Mouse (Mus musculus): Measurements from ENCODE around the gene Arhgef6. TPM values are rescaled to one million over a fixed set of nuclear protein-coding genes. Genes with fewer than 3 reads are reported as not detected.

Arhgef6 gene
- total and polyA plus RNA-seq, 3 experiments = 1.1 to 3.3 TPM; not detected in 1

- no peaks in the 10 kb centered on the region for H3K79me2 ChIP-seq (ENCODE audit: control insufficient read depth, insufficient read depth, low read length, poor library complexity)
- H3K4me3 ChIP-seq (ENCODE audit: control insufficient read depth in 1 of 2, insufficient read depth in 1 of 2, low read depth in 2 of 2, low read length in 2 of 2) = no peak overlapping the region
- H3K4me1 ChIP-seq (ENCODE audit: control insufficient read depth in 1 of 2, insufficient read depth in 2 of 2, low read length in 2 of 2) = no peaks in the 10 kb centered on the region
- TF ChIP-seq GABPA (IDR thresholded peaks at IDR 0.05; ENCODE audit: low read depth, low read length) (no peak), MAFK (IDR thresholded peaks at IDR 0.05; ENCODE audit: borderline replicate concordance, low read depth, low read length) (no peak), ZNF384 (IDR thresholded peaks at IDR 0.05; ENCODE audit: low read depth, low read length) (no peak), CHD1 (IDR thresholded peaks at IDR 0.05; ENCODE audit: low read depth, low read length) (no peak), POLR2A (IDR thresholded peaks at IDR 0.05; ENCODE audit: control insufficient read depth in 1 of 2, insufficient read depth in 1 of 2, low read depth in 1 of 2, low read length in 2 of 2, poor library complexity in 1 of 2) (no peak), KAT2A (conservative IDR thresholded peaks at IDR 0.05; ENCODE audit: low read depth, low read length) (no peak)
- DNase-seq (ENCODE audit: low read depth, low spot score) = no peak
- no peaks in the 10 kb centered on the region for H3K36me3 ChIP-seq (ENCODE audit: control insufficient read depth in 1 of 2, insufficient read depth in 2 of 2, low read length in 2 of 2)
- no peak overlapping the region for H3K27ac ChIP-seq (ENCODE audit: control insufficient read depth, low read depth, low read length)
- H3K27me3 ChIP-seq (ENCODE audit: control insufficient read depth in 1 of 2, insufficient read depth in 2 of 2, low read length in 2 of 2) = no peaks in the 10 kb centered on the region
- no peak overlapping the region for H3K9ac ChIP-seq (ENCODE audit: control insufficient read depth, low read depth, low read length, poor library complexity, severe bottlenecking)
- H3K9me3 ChIP-seq (replicated peaks; ENCODE audit: insufficient read depth, low read length) = no peaks in the 10 kb centered on the region
Observed at GRCm38 (mm10) chrX:57339220-57339619, 691 bp upstream of the Arhgef6 start.

- no peak for DNase-seq (ENCODE audit: low read depth, low spot score)
Observed at GRCm38 (mm10) chrX:57337582-57337981, 947 bp downstream of the Arhgef6 start.

GRCm38 (mm10) chrX:57336958-57337357, 1.6 kb downstream of the Arhgef6 start:
- H3K27ac ChIP-seq (ENCODE audit: control insufficient read depth, low read depth, low read length) = no peak overlapping the region
- H3K9me3 ChIP-seq (replicated peaks; ENCODE audit: insufficient read depth, low read length) = no peaks in the 10 kb centered on the region
- H3K4me3 ChIP-seq (ENCODE audit: control insufficient read depth in 1 of 2, insufficient read depth in 1 of 2, low read depth in 2 of 2, low read length in 2 of 2) = no peak overlapping the region
- no peaks in the 10 kb centered on the region for H3K27me3 ChIP-seq (ENCODE audit: control insufficient read depth in 1 of 2, insufficient read depth in 2 of 2, low read length in 2 of 2)
- TF ChIP-seq UBTF (IDR thresholded peaks at IDR 0.05; ENCODE audit: borderline replicate concordance, insufficient read depth, low read depth, low read length) = no peak
- TF ChIP-seq GABPA (IDR thresholded peaks at IDR 0.05; ENCODE audit: low read depth, low read length) = no peak
- TF ChIP-seq BHLHE40 (IDR thresholded peaks at IDR 0.05; ENCODE audit: borderline replicate concordance, low read depth, low read length) = no peak
- TF ChIP-seq POLR2AphosphoS5 (IDR thresholded peaks at IDR 0.05; ENCODE audit: borderline replicate concordance, low read depth, low read length) = no peak
- no peak for TF ChIP-seq CHD2 (IDR thresholded peaks at IDR 0.05; ENCODE audit: low read length)
- no peak for TF ChIP-seq HCFC1 (IDR thresholded peaks at IDR 0.05; ENCODE audit: low read depth, low read length)
- DNase-seq (ENCODE audit: low read depth, low spot score) = no peak
- H3K79me2 ChIP-seq (ENCODE audit: control insufficient read depth, insufficient read depth, low read length, poor library complexity) = no peaks in the 10 kb centered on the region
- no peaks in the 10 kb centered on the region for H3K4me1 ChIP-seq (ENCODE audit: control insufficient read depth in 1 of 2, insufficient read depth in 2 of 2, low read length in 2 of 2)
- no peak overlapping the region for H3K9ac ChIP-seq (ENCODE audit: control insufficient read depth, low read depth, low read length, poor library complexity, severe bottlenecking)
- H3K36me3 ChIP-seq (ENCODE audit: control insufficient read depth in 1 of 2, insufficient read depth in 2 of 2, low read length in 2 of 2) = no peaks in the 10 kb centered on the region

More at GRCm38 (mm10) chrX:57337582-57337981, 947 bp downstream of the Arhgef6 start:
- Histone ChIP-seq H3K79me2 (ENCODE audit: control insufficient read depth, insufficient read depth, low read length, poor library complexity) (no peaks in the 10 kb centered on the region), H3K27ac (ENCODE audit: control insufficient read depth, low read depth, low read length) (no peak overlapping the region), H3K4me3 (ENCODE audit: control insufficient read depth in 1 of 2, insufficient read depth in 1 of 2, low read depth in 2 of 2, low read length in 2 of 2) (no peak overlapping the region), H3K36me3 (ENCODE audit: control insufficient read depth in 1 of 2, insufficient read depth in 2 of 2, low read length in 2 of 2) (no peaks in the 10 kb centered on the region), H3K9me3 (replicated peaks; ENCODE audit: insufficient read depth, low read length) (no peaks in the 10 kb centered on the region), H3K4me1 (ENCODE audit: control insufficient read depth in 1 of 2, insufficient read depth in 2 of 2, low read length in 2 of 2) (no peaks in the 10 kb centered on the region), H3K27me3 (ENCODE audit: control insufficient read depth in 1 of 2, insufficient read depth in 2 of 2, low read length in 2 of 2) (no peaks in the 10 kb centered on the region), H3K9ac (ENCODE audit: control insufficient read depth, low read depth, low read length, poor library complexity, severe bottlenecking) (no peak overlapping the region)
- no peak for TF ChIP-seq MAZ (IDR thresholded peaks at IDR 0.05; ENCODE audit: low read depth, low read length)
- TF ChIP-seq MXI1 (IDR thresholded peaks at IDR 0.05; ENCODE audit: low read depth, low read length) = no peak
- no peak for TF ChIP-seq E2F4 (IDR thresholded peaks at IDR 0.05; ENCODE audit: borderline replicate concordance, low read depth, low read length)
- no peak for TF ChIP-seq USF2 (IDR thresholded peaks at IDR 0.05; ENCODE audit: borderline replicate concordance in 1 of 2, insufficient read depth in 1 of 2, low read depth in 1 of 2, low read length in 2 of 2)
- no peak for TF ChIP-seq SMC3 (IDR thresholded peaks at IDR 0.05; ENCODE audit: low read depth, low read length)
- no peak for TF ChIP-seq NRF1 (IDR thresholded peaks at IDR 0.05; ENCODE audit: insufficient read depth, low read depth, low read length, poor library complexity, severe bottlenecking)
- TF ChIP-seq MAX (IDR thresholded peaks at IDR 0.05; ENCODE audit: low read length) = no peak
- TF ChIP-seq NELFE (IDR thresholded peaks at IDR 0.05; ENCODE audit: low read depth, low read length) = no peak

Measured in MEL (cell line).